Mouse (Mus musculus): Measurements from ENCODE around the gene Tmprss13. TPM values are rescaled to one million over a fixed set of nuclear protein-coding genes. Genes with fewer than 3 reads are reported as not detected.

Tmprss13 gene
- total RNA-seq, 2 experiments from 2014 or later, result 0.22 to 0.43 TPM

DNA sequence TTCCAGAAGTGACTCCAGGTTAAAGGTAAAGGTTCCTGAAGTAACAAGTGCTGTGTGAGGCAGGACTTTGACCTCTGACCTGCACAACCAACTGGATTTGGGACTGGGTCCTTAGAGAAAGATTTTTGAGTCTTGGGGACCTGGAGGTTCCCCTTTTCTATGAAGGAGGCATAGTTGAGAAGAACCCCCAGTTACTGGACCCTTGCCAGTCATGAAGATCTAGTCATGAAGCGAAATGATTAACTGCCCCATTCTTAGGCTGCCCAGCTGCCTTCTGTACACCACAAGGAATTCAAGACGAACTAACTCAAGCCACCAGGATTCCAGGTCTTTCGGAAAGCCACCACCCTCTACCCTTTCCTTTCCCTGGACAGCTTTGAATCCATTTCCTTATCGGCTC lies 57.5 kb downstream of the Tmprss13 start:
- no peak for DNase-seq
- intact Hi-C loops (cut with DNase I), result no loop called here

DNA sequence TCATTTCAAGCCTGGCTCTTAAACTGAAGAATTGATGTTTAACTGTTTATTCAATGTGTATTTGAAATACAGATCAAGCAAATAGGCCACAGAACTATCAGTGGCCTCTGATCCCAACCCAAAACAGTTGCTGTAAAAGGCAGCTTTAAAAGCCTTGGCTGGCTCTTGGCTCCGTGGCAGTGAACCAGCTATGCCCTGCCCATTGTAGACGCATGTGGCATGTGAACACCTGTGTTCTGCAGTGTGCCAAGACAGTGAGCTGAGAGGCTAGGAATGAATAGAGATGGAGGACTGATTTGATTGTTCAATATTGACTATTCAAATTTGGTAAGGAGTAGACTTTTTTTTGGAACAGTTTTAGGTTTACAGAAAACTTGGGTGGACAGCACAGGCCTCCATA lies 58.0 kb downstream of the Tmprss13 start:
- intact Hi-C loops (cut with DNase I), result no loop called here
- DNase-seq, result no peak

DNA sequence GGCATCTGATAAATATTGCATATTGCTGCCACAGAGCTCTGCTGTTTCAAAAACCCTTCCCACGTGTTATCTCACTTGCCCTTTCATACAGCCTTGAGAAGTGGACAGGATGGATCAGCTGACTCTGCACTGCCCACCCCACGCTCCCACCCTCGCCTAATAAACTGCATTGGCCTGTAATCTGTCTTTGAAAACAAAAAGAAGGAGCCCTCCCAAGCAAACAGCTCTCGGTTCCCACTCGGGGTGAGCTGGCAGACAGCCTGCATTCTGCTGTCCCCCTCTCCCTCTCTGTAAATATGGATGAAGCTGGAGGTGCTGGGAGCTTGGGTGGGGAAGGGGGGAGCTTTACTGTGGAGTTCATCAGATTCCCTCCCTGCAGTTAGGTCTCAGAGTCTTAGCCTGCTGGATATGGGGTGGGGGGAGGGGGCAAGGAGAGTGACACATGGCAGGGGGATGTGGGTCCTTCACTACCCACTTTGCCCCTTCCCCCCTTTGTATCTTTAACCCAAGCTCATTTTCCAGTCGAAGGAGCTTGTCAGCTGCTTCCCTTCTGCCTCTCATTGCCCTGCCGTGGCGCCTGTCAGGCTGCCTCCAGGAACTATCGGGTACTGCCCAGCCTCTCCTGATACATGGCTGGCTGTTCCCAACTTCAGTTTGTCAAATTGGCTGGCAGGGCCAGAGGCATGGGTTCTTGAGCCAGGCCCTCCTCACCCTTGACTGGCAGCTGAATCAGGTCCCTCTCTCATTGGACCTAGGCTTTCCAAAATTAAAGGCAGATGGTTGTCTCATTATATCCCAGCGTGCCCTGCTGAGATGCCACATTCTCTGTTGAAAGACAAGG lies 61.7 kb downstream of the Tmprss13 start:
- DNase-seq, result no peak
- intact Hi-C loops (cut with DNase I), result no loop called here

DNA sequence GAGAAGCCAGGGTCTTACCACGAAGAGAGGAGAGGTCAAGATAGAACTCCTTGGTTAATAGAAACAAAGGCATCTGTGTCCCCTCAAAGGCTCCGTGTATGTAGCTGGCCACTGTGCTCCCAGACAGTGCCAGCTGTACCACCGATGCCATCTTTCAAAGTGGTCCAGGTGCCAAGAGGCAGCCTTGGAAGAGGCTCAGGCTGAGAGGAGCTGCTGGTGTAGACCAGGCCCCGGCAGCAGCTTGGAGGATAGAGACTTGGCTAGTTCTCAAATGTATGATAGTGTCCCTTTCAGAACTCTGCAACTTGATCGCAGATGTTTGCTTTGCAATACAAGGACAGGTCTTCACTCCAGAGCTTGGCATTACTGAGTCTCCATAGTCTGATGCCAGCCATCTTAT lies 63.4 kb downstream of the Tmprss13 start:
- no peak for DNase-seq
- intact Hi-C loops (cut with DNase I), result no loop called here

DNA sequence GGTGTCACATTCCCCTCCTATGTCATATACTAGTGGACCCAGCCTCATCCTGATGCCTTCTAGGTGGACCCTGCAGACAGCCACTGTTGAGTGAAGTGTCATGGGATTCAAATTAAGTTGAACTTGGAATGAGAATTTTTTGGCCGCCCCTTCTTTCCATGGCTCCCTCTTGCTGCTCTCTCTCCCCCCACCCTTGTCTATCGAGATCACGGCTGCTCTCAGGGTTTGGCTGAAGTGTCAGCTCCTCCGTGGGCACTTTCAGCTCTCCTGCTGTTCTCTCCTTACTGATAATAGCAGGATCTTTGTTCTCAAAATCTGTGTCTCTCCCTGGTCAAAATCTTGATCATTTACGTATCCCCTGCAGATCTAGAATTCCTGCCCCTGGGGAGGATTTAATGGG lies 63.9 kb downstream of the Tmprss13 start:
- DNase-seq, result no peak
- intact Hi-C loops (cut with DNase I), result no loop called here

DNA sequence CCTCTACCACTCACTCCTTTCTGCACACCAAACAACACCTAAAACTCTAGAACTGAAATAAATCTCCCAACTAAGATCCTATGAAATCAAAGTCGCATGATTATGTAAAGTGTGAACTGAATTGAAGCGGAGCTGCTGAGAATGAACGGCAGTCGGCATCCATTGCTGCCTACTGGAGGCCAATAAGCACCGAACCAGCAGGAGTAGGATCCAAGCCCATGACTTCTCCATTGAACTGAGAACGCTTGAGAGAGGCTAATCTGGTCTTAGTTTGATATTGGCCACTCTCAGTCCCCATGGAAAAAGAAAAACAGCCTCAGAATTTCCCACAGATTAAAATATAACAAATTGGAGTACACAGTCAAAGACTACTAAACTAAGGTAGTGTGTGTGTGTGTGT lies 65.0 kb downstream of the Tmprss13 start:
- DNase-seq, result no peak
- intact Hi-C loops (cut with DNase I), result no loop called here

DNA sequence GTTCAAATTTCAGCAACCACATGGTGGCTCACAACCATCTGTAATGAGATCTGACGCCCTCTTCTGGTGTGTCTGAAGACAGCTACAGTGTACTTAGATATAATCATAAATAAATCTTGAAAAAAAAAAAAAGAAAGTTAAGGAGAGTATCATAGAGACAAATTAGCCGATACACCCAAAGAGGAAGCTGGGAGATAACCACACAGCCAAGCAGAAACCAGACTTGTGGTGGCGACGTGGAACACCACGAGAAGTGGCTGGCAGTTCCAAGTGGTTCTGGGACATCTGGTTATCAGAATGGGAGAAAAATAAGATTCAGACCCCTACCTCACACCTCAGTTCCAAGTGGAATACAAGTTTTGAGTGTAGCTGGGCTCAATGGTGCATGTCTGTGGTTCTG lies 67.8 kb downstream of the Tmprss13 start:
- intact Hi-C loops (cut with DNase I), result loop anchor here (5.0 kb wide), 1 partner anchor 164 kb away; no protein-coding TSS in a partner anchor
- DNase-seq, result no peak

DNA sequence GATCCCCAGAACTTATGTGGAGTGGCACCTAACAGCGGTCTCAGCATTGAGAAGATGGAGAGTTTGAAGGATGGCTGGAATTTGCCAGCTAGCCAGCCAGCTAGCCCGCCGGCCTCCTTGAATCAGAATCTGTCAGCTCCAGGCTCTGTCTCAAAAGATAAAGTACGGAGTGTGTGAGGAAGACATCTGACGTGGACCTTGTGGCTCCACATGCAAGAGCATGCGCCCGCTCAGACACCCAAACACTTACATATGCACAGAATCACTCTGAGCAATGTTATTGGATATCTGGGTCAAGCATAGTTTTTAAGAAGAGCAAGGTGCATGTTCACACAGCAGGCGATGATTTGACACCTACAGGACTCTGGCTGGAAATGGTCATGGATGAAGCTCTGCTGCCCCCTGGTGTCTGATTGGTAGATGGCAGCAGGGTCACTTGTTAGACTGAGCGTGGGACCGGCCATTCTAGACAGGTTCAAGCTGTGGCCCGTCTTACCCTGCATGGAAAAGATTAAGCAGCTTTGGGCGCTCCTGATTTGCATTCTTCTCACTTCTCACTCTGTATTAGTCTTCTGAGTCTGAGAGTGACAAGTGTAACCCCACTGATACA lies 69.6 kb downstream of the Tmprss13 start:
- peak; percentile 79 to 85 for DNase-seq
- intact Hi-C loops (cut with DNase I), result loop anchor here (1.0 to 5.0 kb wide), 2 partner anchors 88 to 166 kb away; no protein-coding TSS in a partner anchor

DNA sequence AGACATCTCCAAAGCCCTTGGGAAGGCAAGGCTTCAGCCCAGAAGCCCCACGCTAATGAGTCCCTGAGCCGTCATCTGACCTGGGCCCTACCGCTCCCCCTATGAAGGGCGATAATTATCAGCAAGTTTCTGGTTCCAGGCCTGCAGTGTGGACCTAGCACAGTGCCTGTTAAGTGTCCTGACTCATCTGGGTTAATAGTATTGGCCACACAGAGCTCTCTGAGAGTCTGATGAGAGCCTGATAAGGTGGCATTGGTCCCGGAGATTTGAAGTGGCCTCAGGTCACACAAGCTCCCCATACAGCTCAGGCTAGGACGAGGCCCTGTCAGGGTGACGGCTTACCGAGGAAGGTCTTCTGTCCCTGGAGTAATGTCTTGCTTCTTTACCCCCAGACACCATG lies 70.7 kb downstream of the Tmprss13 start:
- DNase-seq, result no peak
- intact Hi-C loops (cut with DNase I), result loop anchor here (1.0 to 5.0 kb wide), 2 partner anchors 44 to 167 kb away; no protein-coding TSS in a partner anchor

DNA sequence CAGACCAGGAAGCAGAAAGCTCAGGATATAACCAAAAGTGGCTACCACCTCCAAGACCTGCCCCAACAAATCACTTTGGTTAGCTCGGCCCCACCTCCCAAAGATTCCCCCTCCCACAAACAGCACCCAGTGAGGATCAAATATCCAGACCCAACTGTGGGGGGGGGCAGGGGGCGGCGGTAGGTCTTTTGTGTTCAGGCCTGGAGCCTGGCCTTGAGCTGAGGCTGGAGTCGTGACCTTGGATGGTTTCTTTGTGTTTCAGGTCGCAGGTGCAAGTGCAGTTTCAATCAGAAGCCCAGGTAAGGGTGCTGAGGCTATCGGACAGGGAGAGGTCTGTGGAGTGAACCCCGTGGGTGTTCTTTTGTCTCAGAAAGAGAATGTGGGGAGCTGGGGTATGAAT lies 72.4 kb downstream of the Tmprss13 start:
- DNase-seq, result no peak
- intact Hi-C loops (cut with DNase I), result no loop called here

DNA sequence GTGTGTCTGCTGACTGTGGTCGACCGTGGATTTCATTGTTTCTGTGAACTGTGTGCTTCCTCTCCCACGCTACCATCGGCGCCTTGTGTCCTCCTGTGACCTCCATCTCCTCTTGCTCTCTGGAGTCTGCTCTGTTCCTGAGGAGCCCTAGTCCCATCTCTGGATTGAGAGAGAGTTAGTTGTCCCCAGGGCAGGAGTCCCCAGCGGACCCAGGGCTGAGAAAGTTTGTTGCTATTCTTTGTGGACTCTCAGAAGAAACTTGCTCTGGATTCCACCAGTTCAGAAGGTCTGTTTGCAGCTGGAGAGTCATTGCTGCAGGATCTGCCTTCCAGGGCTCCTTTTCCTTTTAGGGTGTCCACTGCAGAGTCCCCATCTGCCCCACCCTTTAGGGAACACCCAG lies 76.3 kb downstream of the Tmprss13 start:
- intact Hi-C loops (cut with DNase I), result no loop called here
- DNase-seq, result no peak

DNA sequence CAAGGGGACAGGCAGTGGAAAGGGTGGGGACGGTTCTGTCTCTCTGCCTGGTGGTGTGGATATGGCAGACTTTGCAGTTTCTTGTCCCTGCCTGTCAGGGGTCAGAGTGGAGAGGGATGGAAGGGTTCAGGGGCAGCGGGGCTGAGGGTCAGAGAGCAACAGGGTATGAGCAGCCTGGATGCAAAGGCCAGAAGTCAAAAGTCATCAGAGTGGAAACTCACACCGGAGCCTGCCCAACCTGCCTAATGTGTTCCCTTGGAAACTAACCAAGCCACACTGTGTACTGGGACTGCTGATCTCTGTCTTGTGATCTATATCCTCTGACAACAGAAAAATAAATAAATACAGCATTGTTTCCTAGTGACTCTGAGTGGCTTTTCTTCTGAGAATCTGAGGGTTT lies 76.9 kb downstream of the Tmprss13 start:
- no peak for DNase-seq
- intact Hi-C loops (cut with DNase I), result no loop called here

Other genes starting within 250 kb of the Tmprss13 start
- gene Jaml, start 239.9 kb upstream of the Tmprss13 start, total RNA-seq (2021), result under 1 TPM; 0.13 to 0.44 TPM
- 1 to 10 TPM; 1.7 to 2.5 TPM for gene Scn2b, start 201.3 kb upstream of the Tmprss13 start, total RNA-seq (2021)
- gene Scn4b, start 180.7 kb upstream of the Tmprss13 start, total RNA-seq (2021), result 100 to 1,000 TPM; 209 to 240 TPM
- gene BC049352, start 137.1 kb upstream of the Tmprss13 start, total RNA-seq (2021), result 1 to 10 TPM in 1 of 2 experiments, under 1 TPM in 1; 0.92 to 1.7 TPM
- gene Tmprss4, start 115.0 kb upstream of the Tmprss13 start, total RNA-seq (2021), result not detected
- under 1 TPM; 0.28 to 0.62 TPM for gene Il10ra, start 50.0 kb upstream of the Tmprss13 start, total RNA-seq (2021)
- 10 to 100 TPM; 24.2 to 33.4 TPM for gene Fxyd6, start 51.1 kb downstream of the Tmprss13 start, total RNA-seq (2021)
- gene Fxyd2, start 80.6 kb downstream of the Tmprss13 start, total RNA-seq (2021), result 1 to 10 TPM; 1.4 to 2.6 TPM
- gene Dscaml1, start 107.5 kb downstream of the Tmprss13 start, total RNA-seq (2021), result not detected